Mouse (Mus musculus) heart, postnatal 25 days (tissue): ENCODE measurements around the gene Abhd8. TPM values are rescaled to one million over a fixed set of nuclear protein-coding genes. Genes with fewer than 3 reads are reported as not detected.
A peak's percentile ranks its signal among the peaks of the same experiment; 100 is the strongest.

Source experiments
- DNase-seq: peaks from one replicate; pipeline ENCODE4 v3.0.0; 2022; ENCODE audit warnings: low spot score
- intact Hi-C: fragments of 180-260 bp; cut with DNase I; formaldehyde crosslinking; loops from one replicate; pipeline ENCODE4 v1.15.1; 2025
- total RNA-seq, 2 experiments: library from RNA; stranded (reverse); gene quantifications; 2 replicates each; pipeline ENCODE4 v1.2.3; 2021

Gene Abhd8
- total RNA-seq = 10 to 100 TPM; 32.4 to 32.6 TPM

DNA sequence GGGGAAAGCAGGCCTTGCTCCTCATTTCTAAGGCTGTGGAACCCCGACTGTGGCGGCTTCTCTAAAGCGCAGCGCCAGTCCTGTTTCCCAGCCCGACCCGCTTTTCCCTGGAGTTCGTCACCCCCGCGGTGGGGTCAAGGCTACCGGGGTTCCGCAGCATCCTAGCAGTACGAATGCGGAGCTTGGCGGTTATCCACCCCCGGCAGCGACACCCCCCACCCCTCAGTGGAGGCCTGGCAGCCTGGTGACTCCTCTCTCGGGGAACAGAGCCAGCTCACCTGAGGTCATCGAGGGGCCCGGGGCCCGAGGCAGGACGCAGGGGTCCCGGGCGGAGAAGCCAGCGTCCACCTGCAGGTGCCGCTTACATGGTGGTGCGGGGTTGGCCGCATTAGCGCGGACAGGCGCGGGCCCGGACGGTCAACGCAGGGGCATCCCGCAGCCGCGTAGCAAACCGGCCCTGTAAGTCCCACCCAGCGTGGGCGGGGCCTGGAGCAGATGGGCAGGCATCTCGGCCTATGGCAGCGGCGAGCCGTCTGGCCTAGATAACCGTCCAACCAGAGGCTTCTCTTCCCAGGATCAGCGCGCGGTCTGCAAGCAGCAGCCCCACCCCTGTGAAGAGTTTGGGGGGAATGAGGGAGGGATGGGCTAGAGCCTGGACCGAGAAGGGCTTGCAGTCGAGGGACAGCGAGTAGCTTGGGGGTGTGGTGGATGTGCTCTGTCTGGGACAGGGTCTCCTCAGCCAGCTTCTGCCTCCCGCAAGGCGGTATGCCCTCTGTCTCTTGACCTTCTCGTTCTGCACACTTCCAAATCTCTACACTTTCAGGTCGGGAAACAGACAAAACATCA is at the start of gene Abhd8:
Gene Abhd8, minus strand, starts transcription at position 468 of the 846 bp plus-strand sequence.
- peak; percentile 96 for DNase-seq
- intact Hi-C loops = no loop called here

DNA sequence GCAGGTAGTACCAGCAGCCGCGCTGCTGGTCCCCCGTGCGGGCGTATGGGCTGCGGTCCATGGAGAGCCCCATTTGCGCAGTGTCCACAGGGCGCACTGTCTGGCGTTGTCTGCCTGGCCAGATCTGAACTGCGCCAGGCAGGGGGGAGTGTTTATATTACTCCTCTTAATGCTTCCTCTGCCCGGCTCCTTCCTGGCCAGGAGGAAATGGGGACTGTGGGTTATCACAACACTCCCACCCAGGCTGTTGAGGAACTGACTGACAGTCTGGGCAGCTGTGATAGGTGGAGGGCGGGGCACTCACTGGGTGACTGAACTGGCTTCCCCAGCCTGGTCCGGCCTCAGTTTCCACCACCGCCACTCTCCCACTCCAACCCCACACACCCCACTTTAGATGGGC is 48.2 kb upstream of the Abhd8 start, which contains the start of gene Plvap:
Gene Plvap, minus strand, starts transcription at position 109 of the 400 bp plus-strand sequence.
- DNase-seq = no peak

DNA sequence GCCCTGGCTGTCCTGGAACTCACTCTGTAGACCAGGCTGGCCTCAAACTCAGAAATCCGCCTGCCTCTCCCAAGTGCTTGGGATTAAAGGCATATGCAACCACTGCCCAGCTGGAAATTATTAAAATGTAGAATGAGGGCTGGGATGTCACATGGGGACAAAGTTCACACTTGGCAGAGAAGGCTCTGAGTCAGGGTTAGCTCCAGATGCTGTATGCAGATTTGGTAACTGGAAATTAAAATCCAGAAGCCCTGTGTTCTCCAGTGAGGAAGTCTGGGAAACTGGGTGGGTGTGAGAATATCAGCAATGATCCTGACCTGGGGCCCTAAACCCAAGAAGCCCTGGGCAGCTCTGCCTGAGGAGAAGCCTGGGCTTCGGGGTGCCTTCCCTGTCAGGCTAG is 45.9 kb upstream of the Abhd8 start:
- DNase-seq = no peak
- intact Hi-C loops = no loop called here

More for the DNA sequence above, 48.2 kb upstream of the Abhd8 start, which contains the start of gene Plvap:
- intact Hi-C loops = no loop called here

DNA sequence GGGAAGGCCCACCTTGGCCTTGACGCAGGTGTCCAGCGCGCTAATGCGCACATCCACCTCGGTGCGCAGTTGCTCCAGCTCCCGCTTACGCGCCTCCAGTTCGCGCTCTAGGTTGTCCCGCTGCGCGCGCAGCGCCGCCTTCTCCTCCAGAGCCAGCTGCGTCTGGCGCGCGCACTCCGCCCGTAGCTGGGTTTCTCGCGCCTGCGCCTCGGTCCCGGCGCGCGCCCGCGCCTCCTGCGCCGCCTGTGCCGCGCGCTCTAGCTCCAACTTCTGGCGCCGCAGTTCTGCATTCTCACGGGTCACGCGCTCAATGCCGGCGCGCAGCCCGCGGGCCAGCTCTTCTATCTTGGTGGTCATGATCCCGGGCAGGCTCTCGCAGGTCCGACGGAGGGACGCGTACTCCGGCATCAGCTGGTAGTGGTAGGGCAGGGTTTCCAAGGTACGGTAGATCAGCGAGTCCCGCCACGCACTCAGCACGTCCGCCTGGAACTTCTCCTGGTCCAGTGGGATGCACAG is 44.2 kb upstream of the Abhd8 start:
- intact Hi-C loops = no loop called here
- DNase-seq = peak; percentile 70

DNA sequence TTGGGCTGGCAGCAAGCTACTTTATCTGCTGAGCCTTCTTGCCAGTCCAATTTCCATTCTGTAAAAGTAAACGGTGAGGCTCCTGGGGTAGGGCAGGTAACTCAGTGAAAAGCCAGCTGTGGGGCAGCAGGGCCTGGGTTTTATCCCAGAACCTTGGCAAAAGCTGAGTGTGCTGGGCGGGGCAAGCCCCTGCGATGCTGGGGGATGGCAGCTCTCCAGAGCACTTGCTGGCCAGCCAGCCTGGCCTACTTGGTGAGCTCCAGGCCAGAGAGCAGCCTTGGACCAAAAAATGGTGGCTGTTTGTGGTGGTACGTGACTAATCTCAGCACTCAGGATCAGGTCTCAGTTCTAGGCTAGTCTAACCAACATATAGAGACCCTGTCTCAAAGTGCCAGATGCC is 42.5 kb upstream of the Abhd8 start:
- peak; percentile 46 for DNase-seq
- intact Hi-C loops = no loop called here

DNA sequence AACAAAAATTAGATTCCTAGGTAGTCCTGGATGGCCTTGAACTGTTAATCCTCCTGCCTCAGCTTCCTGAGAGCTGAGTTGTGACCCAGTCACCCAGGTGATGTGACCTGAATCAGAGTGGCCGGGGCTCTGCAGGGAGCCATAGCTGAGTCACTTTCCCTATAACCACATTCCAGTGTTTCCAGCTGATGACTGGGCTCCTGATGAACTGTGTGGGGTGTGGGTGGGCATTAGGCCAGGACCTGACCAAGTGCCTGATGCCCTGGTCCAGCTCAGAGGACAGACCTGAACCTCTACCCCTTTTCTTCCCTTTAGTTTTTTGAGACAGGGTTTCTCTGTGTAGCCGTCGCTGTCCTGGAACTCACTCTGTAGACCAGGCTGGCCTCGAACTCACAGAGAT is 41.9 kb upstream of the Abhd8 start:
- intact Hi-C loops = no loop called here
- DNase-seq = no peak

DNA sequence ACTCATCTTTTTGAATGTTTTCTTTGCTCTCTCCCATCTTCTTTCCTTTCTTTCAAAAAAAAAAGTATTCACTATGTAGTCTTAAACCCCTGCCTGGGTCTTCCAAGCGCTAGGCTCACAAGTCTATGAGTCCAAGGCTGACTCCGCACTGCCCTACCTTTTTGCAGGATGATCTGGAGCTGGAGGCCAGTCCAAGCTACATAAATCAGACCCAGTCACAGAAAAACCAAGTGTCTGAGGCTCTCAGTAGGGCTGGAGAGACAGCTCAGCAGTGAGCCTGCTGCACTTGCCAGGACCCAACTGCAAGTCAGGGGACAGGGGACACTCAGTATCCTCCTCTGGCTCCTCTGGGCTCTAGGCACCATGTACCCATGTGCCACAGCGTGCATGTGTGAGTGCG is 40.9 kb upstream of the Abhd8 start:
- intact Hi-C loops = no loop called here

DNA sequence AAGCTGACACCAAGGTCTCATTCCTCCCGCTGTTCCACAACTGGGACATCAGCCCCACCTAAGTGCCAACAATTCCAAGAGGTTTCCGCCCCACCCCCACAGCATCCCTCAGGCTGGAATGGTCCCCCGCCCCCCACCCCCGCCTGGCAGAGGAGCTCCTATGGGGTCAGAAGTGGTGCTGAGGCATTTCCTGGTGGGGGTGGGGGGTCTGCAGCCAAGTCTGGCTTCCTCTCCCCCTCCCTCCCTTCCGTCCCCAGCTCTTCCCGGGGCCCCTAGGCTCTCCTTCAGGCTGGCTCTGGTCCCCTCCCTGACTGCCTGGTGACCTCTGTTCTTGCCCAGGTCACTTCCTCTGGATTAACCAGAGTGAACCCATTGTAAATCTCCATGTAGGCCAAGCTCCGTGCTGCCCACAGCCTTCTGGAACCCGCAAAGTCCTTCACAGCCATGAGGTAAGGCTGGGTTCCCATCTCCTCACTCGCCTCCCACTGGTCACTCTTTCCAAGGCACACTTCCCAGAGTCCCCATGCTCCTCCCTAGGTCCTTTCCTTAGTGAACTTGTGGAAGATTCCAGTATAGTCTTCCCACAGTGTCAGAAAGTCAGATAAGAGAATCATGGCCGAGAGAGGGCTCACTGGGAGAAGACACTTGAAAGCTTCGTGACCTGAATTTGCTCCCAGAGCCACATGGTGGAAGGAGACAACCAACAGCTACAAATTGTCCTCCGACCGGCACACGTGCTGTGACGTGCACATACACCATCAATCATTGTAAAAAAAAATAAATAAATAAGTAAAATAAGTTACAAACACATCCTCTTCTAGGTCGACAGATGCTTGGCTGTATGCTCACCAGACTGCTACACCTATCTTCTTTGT is 35.6 kb upstream of the Abhd8 start:
- no peak for DNase-seq
- intact Hi-C loops = no loop called here

More for the DNA sequence above, 40.9 kb upstream of the Abhd8 start:
- DNase-seq = no peak

DNA sequence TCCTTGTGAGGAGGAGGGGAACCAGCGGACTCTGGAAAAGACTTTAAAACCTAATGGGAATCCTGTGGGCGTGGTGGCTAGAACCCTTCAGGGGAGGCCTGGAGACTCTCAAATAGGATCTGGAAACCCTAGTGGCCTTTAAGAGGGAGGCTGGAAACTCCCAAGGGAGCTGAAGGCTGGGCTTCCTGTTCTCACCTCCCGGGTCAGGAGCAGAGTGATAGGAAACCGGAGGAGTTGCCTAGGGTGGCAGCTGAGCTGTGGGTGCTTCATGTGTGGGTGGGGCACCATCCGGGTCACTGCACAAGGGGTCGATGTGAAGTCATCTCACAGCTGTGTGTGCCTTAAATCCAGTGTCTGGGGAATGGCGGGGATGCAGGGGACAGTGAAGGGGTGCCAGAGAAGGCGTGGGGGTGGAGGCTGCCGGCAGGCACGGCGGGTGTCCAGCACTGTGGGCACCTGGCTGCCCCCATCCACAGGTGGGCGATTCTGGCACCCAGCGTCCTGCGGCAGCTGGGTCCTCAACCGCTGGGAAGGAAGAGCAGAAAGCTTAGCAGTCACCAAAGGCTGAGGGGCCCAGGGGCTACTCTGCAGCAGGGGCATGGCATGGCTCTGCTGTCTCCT is 34.5 kb upstream of the Abhd8 start:
- intact Hi-C loops = no loop called here
- DNase-seq = peak; percentile 31

DNA sequence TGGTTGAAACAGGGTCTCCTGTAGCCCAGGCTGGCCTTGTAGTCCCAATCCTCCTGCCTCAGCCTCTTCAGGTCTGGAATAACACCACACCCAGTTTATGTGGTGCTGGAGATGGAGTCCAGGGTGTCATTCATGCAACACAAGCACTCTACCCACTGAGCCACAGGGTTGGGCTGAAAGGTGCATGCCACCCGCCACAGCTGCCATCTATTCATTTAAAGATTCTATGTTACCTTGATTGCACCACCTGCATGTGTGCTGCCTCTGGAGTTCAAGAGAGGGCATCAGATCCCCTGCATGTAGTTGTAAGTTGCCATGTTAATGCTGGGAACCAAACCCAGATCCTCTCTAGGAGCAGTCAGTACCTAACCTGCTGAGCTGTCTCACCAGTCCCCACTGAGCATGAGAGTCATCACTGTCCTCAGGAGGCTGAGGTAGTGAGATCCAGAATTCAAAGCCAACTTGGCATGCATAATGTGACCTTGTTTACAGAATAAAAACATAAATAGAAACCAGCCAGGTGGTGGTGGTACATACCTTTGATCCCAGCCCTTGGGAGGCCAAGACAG is 33.7 kb upstream of the Abhd8 start:
- DNase-seq = no peak
- intact Hi-C loops = no loop called here

DNA sequence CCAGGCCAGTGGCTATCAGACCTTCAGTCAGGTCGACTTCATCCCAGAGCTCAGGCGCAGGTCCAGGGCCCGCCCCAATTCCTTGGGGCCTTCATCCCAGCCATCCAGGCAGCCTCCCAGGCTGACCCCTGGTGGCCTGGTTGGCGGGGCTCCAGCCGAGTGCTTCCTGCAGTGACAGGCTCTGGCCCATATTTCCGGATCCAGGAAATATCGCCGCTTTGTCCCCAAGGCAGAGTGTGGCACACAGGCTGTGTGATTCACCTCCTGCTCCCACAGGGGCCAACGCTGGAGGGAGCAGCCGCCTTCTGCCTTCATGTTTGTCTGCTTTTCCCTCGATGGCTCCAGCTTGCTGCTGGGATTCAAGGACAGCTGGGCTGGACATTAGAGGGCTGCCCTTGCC is 33.0 kb upstream of the Abhd8 start:
- intact Hi-C loops = loop anchor here (1.0 kb wide), 1 partner anchor 25 kb away; no protein-coding TSS in a partner anchor

DNA sequence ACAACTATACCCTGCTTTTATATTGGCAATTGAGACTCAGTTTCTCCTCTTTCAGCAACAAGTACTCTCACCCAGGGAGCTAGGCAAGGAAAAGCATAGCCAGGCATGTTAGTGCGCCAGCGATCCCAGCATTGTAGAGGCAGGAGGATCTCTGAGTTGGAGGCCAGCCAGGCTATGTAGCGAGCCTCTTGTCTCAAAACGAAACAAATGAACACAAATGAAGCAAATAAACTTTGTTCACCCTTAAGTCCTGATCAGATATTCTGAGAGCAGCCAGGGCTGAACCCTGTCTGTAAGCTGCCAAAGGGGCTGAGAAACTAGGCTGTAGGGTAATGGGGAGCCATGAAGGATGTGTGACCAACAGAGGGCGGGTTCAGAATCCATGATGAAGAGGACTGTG is 32.4 kb upstream of the Abhd8 start:
- DNase-seq = no peak
- intact Hi-C loops = loop anchor here (1.0 kb wide), 1 partner anchor 25 kb away; no protein-coding TSS in a partner anchor

More for the DNA sequence above, 33.0 kb upstream of the Abhd8 start:
- peak; percentile 87 for DNase-seq

DNA sequence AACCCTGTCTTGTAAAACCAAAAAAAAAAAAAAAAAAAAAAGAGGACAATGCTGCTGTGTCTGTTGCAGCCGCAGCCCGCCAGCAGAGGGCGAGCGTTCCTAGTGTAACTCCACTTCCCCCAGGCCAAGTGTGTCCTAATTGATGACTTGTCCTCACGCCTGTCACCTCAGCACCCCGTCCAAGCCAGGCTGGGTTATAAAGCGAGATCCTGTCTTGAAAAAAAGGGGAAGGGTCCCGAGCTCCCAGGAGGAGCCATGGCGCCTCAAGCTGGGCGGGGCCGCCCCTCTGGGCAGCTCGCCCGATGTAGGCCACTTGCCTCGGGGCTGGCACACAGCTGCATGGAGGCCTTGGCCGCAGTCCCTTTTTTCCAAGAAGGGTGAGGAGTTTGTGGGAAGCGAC is 31.6 kb upstream of the Abhd8 start:
- DNase-seq = peak; percentile 72
- intact Hi-C loops = no loop called here

DNA sequence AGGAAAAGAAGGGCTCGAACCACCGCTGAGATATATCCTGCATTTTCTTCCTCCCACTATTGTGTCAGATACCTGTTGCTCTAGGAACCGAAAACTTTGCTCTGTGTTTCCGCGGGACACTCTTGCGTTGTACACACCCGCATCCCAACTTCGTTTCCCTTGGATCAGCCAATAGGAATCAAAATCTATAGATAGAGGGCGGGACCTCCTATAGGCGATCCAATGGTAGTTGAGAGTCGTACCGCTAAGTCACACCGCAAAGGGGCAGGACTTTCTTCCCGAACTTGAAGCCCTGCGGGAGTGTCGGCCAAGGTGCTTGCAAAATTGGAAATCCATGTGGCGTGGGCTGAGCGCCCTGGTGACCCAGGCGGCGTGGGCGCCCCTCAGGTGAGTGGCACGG is 25.0 kb upstream of the Abhd8 start:
- intact Hi-C loops = no loop called here
- DNase-seq = peak; percentile 77

DNA sequence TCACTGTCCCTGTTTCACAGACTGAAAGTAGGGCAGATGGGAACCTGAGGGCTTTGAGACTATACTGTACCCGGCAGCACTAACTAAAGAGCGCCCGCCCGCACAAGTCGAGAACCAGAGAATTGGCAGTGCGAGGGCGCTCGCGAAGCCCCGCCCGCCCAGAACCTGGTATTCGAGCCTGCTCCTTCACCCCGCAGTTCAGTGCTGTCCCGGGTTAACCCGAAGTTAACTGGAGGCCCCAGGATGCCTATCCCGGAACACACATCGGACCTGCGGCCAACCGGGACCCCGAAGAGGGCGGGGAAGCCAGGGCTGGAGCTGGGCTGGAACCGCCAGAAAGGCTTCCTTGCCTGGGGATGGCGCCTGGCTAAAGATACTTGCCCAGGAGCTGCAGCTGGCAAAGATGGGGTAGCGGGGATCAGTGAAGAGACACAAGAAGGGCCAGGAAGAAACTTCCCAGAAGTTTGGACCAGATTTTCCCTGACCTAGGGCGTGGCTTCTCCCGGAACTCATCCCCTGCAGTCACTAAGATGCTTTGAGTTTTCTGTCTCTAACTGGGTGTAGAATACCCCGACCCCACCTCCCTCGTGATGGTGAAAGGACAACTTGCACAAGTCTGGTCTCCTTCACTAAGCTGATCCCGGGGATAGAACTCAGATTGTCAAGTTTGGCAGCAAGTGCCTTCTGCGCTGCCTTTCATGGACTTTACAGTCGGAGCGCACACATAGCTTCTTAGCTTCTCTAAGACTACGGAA is 24.4 kb upstream of the Abhd8 start, which contains the start of gene Gtpbp3:
Gene Gtpbp3, plus strand, starts transcription at position 413 of the 755 bp plus-strand sequence.
- intact Hi-C loops = no loop called here
- peak; percentile 77 for DNase-seq

DNA sequence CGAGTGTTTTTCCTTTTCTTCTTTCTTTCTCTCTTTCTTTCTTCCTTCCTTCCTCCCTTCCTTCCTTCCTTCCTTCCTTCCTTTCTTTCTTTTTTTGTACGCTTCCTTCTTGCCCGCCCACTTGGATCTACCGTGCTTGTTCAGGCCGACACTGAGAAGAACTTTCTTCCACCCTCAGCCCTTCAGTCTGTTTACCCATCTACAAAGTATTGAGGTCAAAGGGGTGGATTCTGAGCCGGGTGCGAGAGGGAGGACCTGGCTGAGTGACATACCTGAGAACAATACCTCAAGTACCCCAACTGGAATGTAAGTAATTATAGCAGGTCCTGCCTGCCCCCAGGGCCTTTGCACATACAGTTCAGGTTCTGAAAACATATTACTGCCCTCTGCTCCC is 22.7 kb upstream of the Abhd8 start:
- DNase-seq = no peak
- intact Hi-C loops = no loop called here

DNA sequence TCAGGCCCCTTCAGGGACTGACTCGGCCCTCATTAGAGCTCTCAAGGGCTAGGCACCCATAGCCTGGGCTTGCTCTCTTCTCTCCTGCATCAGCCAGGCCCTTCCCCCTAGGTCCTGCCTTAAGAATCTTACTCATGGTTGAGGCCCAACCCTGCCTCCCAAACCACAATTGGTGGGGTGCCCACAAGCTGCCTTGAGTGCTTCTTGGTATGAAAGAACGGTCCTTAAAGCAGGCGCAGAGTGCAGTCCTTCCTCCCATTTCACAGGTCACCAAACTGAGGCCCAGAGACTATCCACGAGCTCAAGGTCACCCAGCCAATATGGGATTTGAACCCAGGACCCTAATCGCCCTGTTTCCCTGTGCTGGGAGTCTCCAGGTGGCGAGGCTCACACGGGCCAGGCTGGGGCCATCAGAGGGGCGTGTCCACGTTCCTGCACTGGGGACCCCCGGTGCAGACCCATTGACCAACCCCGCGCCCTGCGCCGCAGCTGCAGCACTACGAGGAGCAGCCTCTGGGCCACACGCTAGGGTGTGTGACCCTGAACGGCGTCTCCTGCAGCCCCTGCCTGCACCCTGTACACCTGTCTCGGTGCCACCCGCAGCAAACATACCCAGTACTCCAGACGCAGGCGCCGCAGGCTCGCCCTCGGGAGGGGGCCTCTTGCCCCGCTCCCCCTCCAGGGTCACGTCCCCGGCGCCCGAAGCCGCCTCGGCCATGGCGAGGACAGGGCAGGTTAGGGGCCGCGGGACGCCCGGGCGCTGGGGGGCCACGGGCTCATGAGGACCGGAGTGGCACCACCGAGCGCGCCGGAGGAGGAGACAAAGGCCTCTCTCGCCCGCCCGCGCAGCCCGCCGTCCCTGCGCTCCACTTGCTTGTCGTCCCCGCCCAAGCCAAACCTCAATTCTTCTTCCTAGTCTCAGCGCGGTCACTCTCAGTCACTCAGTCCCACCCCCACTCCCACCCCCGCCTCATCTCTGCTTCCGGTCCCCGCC is 22.0 kb upstream of the Abhd8 start, which contains the start of gene Ano8:
Gene Ano8, minus strand, starts transcription at position 822 of the 994 bp plus-strand sequence.
- intact Hi-C loops = no loop called here
- peak; percentile 65 for DNase-seq

DNA sequence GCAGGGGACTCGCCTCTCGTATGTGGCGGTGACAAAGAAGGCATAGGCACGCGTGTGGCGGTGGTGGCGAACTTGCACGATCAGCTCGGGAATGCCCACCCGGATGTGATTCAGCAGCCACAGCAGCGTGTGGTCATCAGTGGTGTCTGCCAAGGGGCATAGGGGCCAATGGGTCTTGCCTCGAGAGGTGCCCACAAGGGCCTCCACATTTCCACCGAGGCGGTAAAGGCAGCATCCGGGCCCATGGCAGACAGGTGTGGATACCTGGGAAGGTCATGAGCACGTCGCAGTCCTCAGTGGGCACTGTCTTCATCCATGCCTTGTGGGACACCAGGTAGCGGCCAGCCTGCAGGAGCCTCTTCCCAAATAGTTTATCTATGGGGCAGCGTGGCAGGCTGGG is 21.3 kb upstream of the Abhd8 start:
- intact Hi-C loops = no loop called here
- DNase-seq = no peak
